Mouse (Mus musculus) granulocyte monocyte progenitor cell, adult 5-6 weeks (primary cell): ENCODE measurements around the gene Dip2c. TPM values are rescaled to one million over a fixed set of nuclear protein-coding genes. Genes with fewer than 3 reads are reported as not detected.
A peak's percentile ranks its signal among the peaks of the same experiment; 100 is the strongest.

ENCODE experiments used
- ATAC-seq: replicated peaks from 2 replicates; pipeline ENCODE4 v1.8.0; 2016; ENCODE audit warnings: mild to moderate bottlenecking, moderate TSS enrichment, inconsistent platforms; ENCODE audit not compliant: poor library complexity, severe bottlenecking
- total RNA-seq, 2 experiments: library from RNA; stranded (forward) in 1 of 2; stranded (reverse) in 1 of 2; fragments of 200-712, 200-1000 nt in 1 of 2; fragments of >200 nt in 1 of 2; fragmentation: Nextera tagmentation in 1 of 2; gene quantifications; 2 replicates each; pipeline ENCODE4 v1.2.3; 2014 to 2017

The Dip2c gene
- 1.5 and 2.7 TPM in 2 replicates for total RNA-seq (2014; fragmentation: Nextera tagmentation)
- total RNA-seq (2017) = 2.0 and 2.8 TPM in 2 replicates

GRCm38 (mm10) chr13:9276322-9276855, at the start of gene Dip2c:
TSS of gene Dip2c (plus strand) at chr13:9276528.
- ATAC-seq = peak; percentile 90

GRCm38 (mm10) chr13:9227078-9227477, 49.2 kb upstream of the Dip2c start:
- no peak for ATAC-seq

DNA sequence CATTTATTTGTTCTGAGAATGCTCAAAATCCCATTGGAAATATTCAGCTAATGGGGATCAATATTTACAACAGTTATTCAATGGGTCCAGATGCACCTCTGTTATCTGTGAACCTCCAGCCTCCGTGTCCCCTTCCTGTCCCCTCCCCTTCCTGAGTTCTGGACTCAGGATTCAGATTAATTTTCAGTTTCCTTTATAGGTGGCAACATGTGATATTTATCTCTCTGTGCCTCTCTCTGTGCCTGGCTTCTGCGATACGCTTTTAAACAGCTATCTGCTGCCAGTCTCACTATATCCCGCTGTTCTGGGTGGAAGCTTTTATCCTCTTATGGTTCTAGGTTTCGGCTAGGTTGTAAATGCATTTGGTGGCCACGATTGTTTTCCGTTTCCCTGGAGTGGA, 38.8 kb upstream of the Dip2c start:
- ATAC-seq = no peak

- no peak for ATAC-seq
Measured at GRCm38 (mm10) chr13:9239127-9239526, 37.2 kb upstream of the Dip2c start.

DNA sequence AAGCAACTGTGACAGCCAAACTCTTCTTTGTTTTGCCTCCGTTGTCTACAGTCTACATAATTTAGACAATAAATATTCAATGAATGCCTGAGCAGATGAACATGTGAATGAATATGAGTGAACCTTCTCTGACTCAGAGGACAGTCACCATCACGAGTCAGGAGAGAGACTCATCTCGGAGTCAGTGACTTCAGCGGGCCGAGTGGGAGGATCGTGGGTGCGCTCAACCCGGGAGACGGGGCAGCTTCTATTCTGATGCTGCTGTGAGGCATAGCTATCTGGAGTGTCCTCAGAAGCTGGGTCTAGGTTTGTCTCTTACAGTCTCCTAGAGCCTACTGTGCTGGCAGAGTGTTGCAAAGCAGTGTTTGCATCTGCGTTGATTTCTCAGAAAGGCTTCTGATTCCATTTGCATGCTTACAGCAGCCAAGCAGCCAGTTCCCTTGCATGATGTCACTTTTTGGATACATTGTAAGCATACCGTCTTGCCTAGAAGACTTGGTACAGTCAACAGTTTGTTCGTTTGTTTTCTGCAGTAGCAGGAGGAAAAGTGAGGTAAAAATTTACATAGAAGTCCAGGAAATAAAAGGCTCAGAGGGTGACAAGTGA, 36.6 kb upstream of the Dip2c start:
- no peak for ATAC-seq

GRCm38 (mm10) chr13:9261748-9262147, 14.6 kb upstream of the Dip2c start:
- ATAC-seq = peak; percentile 84

GRCm38 (mm10) chr13:9265516-9265915, 10.8 kb upstream of the Dip2c start:
- ATAC-seq = no peak

GRCm38 (mm10) chr13:9276856-9277620, 710 bp downstream of the Dip2c start:
- ATAC-seq = peak; percentile 53

DNA sequence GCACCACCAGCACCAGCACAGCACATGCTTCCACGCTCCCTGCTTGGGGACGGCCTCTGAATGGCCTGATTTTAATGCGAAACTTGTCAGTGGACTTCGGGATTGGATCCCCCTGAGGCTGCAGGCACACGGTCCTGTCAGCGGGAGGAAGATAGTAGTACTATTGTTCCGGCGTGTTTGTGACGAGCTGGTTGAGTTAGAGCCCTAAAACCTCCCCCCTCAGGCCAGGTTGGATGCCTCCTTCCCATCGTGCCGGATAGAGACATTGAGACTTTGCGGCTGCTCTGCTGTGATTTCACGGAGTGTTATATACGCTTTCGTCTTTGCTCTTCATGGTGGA, 1.3 kb downstream of the Dip2c start:
- no peak for ATAC-seq

DNA sequence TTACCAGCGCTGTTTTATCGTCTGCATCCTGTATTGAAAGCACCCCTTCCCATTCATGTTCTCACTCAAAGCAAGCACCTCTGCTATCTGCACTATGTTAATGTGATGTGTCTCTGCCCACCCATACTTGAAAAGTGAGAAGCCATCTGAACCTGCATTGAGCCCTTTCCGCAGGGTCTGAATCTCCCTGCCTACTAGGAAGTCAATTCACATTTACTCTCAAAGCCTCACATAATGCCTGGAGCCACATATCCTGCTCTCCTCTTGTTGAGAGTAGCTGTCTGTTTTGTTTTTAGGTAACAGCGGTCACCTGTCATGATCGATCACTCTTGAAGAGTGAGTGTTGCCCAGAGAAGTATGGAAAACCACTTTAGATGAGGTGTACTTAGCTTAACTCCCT, 2.3 kb downstream of the Dip2c start:
- ATAC-seq = no peak

DNA sequence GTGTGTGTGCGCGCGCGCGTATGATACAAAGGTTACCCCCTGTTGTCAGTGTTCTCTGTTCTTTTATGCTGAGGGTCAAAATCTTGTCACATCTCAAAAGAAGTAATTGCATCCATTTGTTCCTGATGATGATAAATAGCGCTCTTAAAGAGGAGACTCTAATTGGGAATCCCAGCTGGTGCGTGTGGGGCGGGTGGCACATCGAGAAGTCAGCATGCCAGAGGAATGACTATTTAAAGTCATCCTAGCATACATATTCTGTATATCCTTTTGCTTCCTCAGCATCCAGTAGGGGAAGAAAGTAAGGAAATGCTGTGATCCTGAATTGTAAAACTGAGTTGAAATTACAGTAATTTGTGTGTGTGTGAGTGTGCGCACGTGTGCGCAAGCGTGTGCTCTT, 6.7 kb downstream of the Dip2c start:
- ATAC-seq = no peak

DNA sequence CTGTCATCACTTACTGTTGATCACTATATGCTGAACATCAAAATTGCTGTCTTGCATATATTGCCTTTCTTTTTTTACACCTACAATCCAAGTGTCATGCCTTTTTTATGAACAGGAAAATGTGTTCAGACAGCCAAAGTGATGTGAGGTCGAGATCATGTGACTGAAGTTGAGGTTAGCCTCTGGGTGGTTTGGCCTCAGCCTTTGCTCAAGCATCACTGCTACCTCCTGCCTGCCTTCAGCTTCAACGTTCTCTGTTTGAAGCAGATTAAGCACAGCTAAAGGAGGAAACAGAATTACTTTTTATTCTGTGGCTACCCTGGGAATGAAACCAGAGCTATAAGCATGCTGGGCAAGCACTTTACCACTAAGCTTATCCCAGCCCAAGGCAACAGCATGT, 13.6 kb downstream of the Dip2c start:
- ATAC-seq = no peak

- ATAC-seq = no peak
Measured at GRCm38 (mm10) chr13:9296285-9296684, 20.0 kb downstream of the Dip2c start.

DNA sequence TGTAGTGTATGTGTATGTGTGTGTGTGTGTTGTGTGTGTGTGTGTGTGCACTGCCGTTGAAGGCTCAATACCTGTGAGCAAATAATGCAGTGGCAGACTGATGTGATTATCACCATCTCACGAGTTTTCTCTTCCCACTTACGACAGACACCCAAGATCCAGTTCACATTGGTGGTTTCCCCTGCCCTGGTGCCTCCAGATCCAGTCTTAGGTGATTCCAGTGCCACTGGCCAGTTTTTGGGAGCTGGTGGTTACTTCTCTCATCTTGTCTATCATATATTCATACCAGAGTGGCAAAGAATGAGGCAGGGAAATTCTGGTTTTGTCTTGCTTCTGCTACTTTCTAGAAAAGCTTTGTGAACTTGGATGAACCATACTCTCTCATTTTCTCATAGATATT, 20.9 kb downstream of the Dip2c start:
- ATAC-seq = no peak

GRCm38 (mm10) chr13:9297689-9298088, 21.4 kb downstream of the Dip2c start:
- no peak for ATAC-seq

- no peak for ATAC-seq
Measured at GRCm38 (mm10) chr13:9299657-9300056, 23.3 kb downstream of the Dip2c start.

GRCm38 (mm10) chr13:9308863-9309262, 32.5 kb downstream of the Dip2c start:
- ATAC-seq = no peak

DNA sequence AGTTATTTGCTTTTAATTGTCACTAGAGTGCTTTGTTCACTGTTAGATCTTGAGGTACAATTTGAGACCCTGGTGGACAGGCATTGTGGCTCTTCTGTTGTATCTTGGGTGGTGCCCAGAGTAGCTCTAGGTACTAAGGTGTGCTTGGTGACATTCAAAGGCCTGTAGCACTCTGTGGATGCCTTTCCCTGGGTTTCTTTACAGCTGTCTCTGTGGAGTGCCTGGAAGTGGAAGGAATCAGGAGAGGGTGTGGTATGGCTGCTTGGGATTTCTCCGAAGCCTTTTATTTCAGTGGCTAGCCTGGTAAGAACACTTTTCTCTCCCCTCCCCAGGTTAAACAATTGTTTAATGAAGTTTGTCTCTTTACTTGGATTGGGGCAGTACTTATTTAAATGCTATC, 34.5 kb downstream of the Dip2c start:
- no peak for ATAC-seq

DNA sequence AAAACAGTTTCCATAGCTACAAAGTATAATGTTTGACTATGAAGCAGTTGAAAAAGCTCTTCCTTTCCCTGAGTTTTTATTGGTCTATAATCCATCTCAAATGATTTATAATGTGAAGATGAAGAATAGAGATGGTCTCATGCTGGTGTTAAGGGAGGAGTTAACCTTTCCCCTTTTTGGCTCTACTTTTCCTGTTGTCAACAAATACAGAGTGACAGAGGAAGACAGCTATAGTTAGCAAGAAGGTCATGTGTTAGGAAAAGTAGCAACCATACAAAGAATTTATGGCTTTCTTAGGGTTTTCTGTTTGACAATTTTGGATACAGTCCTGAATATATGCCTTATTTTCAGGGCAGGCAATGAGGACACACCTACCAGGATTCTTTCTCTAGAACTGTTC, 36.6 kb downstream of the Dip2c start:
- no peak for ATAC-seq

- ATAC-seq = no peak
Measured at GRCm38 (mm10) chr13:9314099-9314712, 37.9 kb downstream of the Dip2c start.

- ATAC-seq = no peak
Measured at GRCm38 (mm10) chr13:9314713-9315112, 38.4 kb downstream of the Dip2c start.
